Mouse (Mus musculus) liver, postnatal 0 days (tissue): ENCODE measurements around the gene Uvssa.

Experiments
- CTCF ChIP-seq: sonication (generic); IDR thresholded peaks from 2 replicates; pipeline ENCODE4 v1.5.1; 2016; ENCODE audit warnings: antibody characterized with exemption, low read depth
- EP300 ChIP-seq: IDR thresholded peaks from 2 replicates; pipeline ENCODE4 v1.6.1; 2016; ENCODE audit warnings: antibody characterized with exemption, low read depth, mild to moderate bottlenecking

- TF ChIP-seq CTCF (no peak), EP300 (no peak)
These were observed 42.4 kb upstream of the Uvssa start for GRCm38 (mm10) chr5:33335977-33336360.
